Mouse (Mus musculus) forebrain, postnatal 0 days (tissue): ENCODE measurements around the gene 4930432M17Rik. TPM values are rescaled to one million over a fixed set of nuclear protein-coding genes. Genes with fewer than 3 reads are reported as not detected.

Experiments
- ATAC-seq: fragments of 200-750 bp; cut with Nextera tagmentation; 2 replicates; pipeline ENCODE4 v1.8.0; 2017; ENCODE audit warnings: mild to moderate bottlenecking, moderate library complexity
- DNase-seq: peaks from one replicate; pipeline ENCODE4 v3.0.0-alpha.2; 2015
- H3K27ac ChIP-seq: fragments of 300-500 bp; sonication (generic); 2 replicates; pipeline ENCODE4 v1.5.1; 2014; ENCODE audit warnings: low read depth, mild to moderate bottlenecking, antibody characterized with exemption, low read length, moderate library complexity, mixed read lengths
- H3K27me3 ChIP-seq: fragments of 300-500 bp; sonication (generic); 2 replicates; pipeline ENCODE4 v1.6.1; 2014; ENCODE audit warnings: mild to moderate bottlenecking, low read length, mixed read lengths; ENCODE audit not compliant: insufficient read depth
- H3K36me3 ChIP-seq: fragments of 300-500 bp; sonication (generic); 2 replicates; pipeline ENCODE4 v1.6.1; 2014; ENCODE audit warnings: mild to moderate bottlenecking, moderate library complexity; ENCODE audit not compliant: insufficient read depth
- H3K4me1 ChIP-seq: fragments of 300-500 bp; sonication (generic); 2 replicates; pipeline ENCODE4 v1.6.1; 2014; ENCODE audit warnings: antibody characterized with exemption; ENCODE audit not compliant: insufficient read depth
- H3K4me2 ChIP-seq: fragments of 300-500 bp; sonication (generic); 2 replicates; pipeline ENCODE4 v1.6.1; 2014; ENCODE audit warnings: low read depth, mild to moderate bottlenecking, moderate library complexity
- H3K4me3 ChIP-seq: fragments of 300-500 bp; sonication (generic); 2 replicates; pipeline ENCODE4 v1.5.1; 2014; ENCODE audit warnings: low read depth, low read length, mixed read lengths
- H3K9ac ChIP-seq: fragments of 300-500 bp; sonication (generic); 2 replicates; pipeline ENCODE4 v1.6.1; 2014; ENCODE audit warnings: mild to moderate bottlenecking
- H3K9me3 ChIP-seq: fragments of 300-500 bp; sonication (generic); 2 replicates; pipeline ENCODE4 v1.6.1; 2016; ENCODE audit warnings: low read length
- CTCF ChIP-seq: sonication (generic); IDR thresholded peaks from 2 replicates; pipeline ENCODE4 v1.5.1; 2016; ENCODE audit warnings: antibody characterized with exemption, control low read depth, low read depth
- WGBS: fragments of 180-500 bp; shearing (Covaris S2); extraction: QIAGEN DNeasy Blood & Tissue Kit; methylation state at CpG from one replicate; pipeline ENCODE4 v1.1.7; 2014; 5-methylcytosine and 5-hydroxymethylcytosine counted together
- polyA plus RNA-seq: library from polyadenylated mRNA; unstranded; fragments of >200 nt; fragmentation: Nextera tagmentation; extraction: Ambion mirVana; gene quantifications from 2 replicates; pipeline ENCODE4 v1.2.1, GENCODE M21; 2015
- total RNA-seq: library from RNA; depleted of rRNA; stranded (reverse); fragments of >200 nt; gene quantifications from 2 replicates; pipeline ENCODE4 v1.2.3, GENCODE M21; 2014

The 4930432M17Rik gene
- total and polyA plus RNA-seq, 2 experiments from 2014 or later = not detected

DNA sequence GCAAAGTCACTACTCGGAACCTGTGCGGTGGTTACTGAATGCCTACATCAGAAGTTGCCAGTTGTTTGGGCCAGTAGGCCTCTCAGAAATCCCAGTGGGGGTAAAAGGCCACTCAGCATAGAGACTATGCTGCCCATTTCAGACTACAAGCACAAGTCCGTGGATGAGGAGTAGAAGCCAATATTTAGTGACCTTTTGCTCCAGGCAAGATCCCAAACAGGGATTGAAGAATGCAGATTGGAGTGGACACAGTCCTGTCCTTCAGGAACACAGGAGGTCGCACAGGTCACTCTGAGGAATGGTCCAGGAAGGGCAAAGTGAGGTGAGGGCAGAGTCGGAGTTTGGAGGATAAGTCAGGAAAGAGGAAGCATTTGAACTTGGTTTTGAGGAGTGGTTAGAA lies 23.2 kb downstream of the 4930432M17Rik start:
- no peak overlapping the region for H3K4me3 ChIP-seq
- H3K4me2 ChIP-seq = no peak overlapping the region
- no peak overlapping the region for H3K9ac ChIP-seq
- no peak for TF ChIP-seq CTCF
- ATAC-seq (no peak), DNase-seq (no peak)
- H3K9me3 ChIP-seq = no peaks in the 10 kb centered on the region
- H3K36me3 ChIP-seq = no peaks in the 10 kb centered on the region
- WGBS = 90% methylated on average over 5 of the region's 5 CpGs
- H3K4me1 ChIP-seq = no peaks in the 10 kb centered on the region; the same call in 1 of the 2 replicates
- no peaks in the 10 kb centered on the region for H3K27me3 ChIP-seq
- H3K27ac ChIP-seq = no peak overlapping the region

DNA sequence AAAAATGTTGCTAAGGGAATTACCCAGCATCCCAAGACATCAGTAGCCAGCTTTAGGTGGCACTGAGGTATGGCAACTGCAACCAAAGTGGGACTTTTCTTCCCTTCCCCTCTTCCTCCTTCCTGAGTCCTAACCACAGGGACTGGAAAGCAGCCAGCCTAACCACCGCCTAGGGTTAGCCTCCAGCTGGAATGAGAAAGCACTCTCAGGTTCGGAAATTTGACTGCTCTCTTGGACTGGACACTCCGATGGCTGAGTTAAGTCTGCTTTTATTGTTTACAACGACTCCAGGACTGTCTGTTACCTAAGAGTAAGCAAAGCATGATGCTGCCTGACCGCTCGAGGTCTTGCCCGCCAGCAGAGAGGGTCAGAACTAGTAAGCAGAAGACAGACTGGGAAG lies 26.6 kb downstream of the 4930432M17Rik start:
- H3K9me3 ChIP-seq = no peaks in the 10 kb centered on the region
- no peak for DNase-seq
- no peak overlapping the region for H3K4me2 ChIP-seq
- no peak for TF ChIP-seq CTCF
- H3K27ac ChIP-seq = no peak overlapping the region
- peaks cover 22% of the 10 kb centered on the region for H3K4me1 ChIP-seq
- no peaks in the 10 kb centered on the region for H3K27me3 ChIP-seq
- no peaks in the 10 kb centered on the region for H3K36me3 ChIP-seq
- no peak for ATAC-seq
- H3K4me3 ChIP-seq = no peak overlapping the region
- H3K9ac ChIP-seq = no peak overlapping the region
- WGBS = 91% methylated on average over 7 of the region's 7 CpGs

DNA sequence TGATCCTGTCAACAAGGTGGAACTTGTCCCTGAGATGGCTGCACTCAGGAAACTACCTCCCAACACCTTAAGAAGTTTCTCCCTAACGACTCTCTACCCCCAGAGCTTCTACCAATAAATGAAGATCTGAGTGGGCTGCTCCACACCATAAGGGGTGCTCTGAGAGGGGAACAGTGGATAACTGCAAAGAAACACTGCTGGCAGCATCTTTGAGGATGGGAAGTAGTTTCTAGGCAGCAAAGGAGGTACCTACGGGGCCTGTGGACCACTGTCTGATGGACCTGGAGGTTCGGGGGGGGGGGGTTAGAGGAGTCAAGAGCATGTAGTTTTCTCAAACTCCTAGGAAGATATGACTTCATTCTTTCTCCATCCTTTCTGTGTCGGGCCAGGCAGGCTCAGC lies 28.8 kb downstream of the 4930432M17Rik start:
- Histone ChIP-seq H3K36me3 (no peaks in the 10 kb centered on the region), H3K4me2 (no peak overlapping the region), H3K27ac (peak overlapping the region; percentile 90; the same call in 1 of the 2 replicates), H3K9ac (no peak overlapping the region), H3K4me3 (no peak overlapping the region), H3K4me1 (peaks cover 22% of the 10 kb centered on the region), H3K27me3 (no peaks in the 10 kb centered on the region), H3K9me3 (no peaks in the 10 kb centered on the region)
- DNase-seq = no peak
- no peak for ATAC-seq
- TF ChIP-seq CTCF = no peak
- WGBS = 55% methylated on average over 4 of the region's 4 CpGs

DNA sequence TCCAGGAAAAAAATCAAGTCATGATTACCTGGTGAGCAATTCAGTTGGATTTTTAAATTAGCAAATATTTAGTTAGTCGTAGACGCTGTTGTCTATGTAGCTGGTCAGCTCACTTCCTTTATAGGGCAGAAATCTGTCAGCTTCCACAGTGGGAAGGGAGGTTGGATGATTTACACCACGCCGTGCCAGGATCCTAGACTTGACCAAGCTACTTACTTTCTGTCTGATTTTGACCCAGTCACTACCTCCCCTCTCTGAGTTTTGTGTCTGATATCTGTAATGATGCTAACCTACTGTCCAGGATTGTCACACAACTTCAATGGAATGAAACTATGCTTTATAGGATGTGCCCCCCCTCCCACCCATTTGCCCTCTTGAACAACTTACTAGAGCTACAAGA lies 29.3 kb downstream of the 4930432M17Rik start:
- Histone ChIP-seq H3K9me3 (no peaks in the 10 kb centered on the region), H3K27ac (peak overlapping the region; percentile 90), H3K4me1 (peaks cover 22% of the 10 kb centered on the region), H3K4me2 (peak overlapping the region; percentile 26; the same call in 1 of the 2 replicates), H3K36me3 (no peaks in the 10 kb centered on the region), H3K4me3 (no peak overlapping the region), H3K9ac (no peak overlapping the region), H3K27me3 (no peaks in the 10 kb centered on the region)
- no peak for TF ChIP-seq CTCF
- DNase-seq (peak; percentile 16), ATAC-seq (no peak; the same call in 1 of the 2 replicates)
- 33% methylated on average over 4 of the region's 4 CpGs for WGBS

DNA sequence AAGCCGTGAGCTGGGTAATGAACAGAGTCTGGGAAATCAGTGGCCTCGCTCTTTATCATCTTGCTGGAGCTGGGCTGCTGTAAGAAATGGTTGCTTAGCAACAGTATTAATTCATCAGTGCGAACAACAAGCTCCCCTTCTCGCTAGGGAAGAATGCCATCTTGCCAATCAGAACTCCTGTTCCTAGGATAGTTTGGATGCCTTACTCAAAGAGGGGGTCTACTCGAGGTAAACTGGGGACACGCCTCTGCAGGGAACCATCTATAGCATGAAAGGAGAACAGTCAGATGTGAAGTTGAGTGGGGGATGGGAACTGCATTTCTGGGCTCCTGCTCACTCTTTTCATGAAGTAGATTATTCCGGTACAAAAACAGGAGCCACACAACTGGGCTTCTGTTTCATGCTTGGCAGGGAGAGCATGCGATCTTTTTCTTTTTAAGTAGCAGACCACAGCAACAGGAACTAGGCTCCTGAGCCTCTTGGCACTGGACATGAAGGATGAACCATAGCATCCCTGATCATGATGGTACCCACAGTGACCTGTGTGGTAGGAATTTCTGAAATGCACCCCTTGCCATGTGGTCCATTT lies 29.9 kb downstream of the 4930432M17Rik start:
- WGBS = 5% methylated on average over 8 of the region's 8 CpGs
- Histone ChIP-seq H3K4me3 (no peak overlapping the region; the same call in 1 of the 2 replicates), H3K4me1 (peaks cover 22% of the 10 kb centered on the region), H3K9me3 (no peaks in the 10 kb centered on the region), H3K9ac (peak overlapping the region; percentile 15; the same call in 1 of the 2 replicates), H3K27me3 (no peaks in the 10 kb centered on the region), H3K36me3 (no peaks in the 10 kb centered on the region), H3K4me2 (peak overlapping the region; percentile 26), H3K27ac (peak overlapping the region; percentile 90)
- DNase-seq = peak; percentile 90
- TF ChIP-seq CTCF = no peak
- peak; percentile 97 for ATAC-seq

DNA sequence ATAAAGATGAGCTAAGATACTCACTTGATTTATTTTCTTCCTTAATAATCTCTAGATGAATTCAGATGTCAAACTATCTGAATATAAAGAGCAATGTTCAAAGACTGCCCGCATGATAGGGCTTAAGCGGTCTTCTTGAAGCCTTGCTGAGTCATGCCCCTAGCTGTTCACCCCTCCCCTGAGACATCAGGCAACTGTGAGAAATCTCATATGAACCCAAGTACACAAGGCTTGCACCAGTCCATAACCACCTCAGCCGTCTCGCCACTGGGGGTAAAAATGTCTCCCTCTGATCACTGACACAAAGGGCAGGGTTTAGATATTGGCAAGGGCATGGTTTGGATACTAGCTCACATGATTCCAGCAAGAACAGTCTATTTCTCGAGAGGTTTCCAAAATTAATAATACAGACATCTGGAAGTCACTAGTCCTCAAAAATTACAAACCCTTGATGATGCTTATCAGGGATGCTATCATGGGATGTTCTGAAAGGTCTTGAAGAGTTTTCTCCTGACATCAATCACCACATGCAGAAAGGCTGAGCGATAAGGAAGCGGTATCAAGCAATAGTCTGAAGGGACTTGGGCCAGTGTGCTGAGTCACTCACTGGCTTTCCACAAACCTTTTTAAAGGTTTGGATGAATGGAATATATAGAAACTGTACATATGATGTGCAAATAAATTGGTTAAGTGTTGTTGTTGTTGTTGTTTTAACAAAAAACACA lies 32.8 kb downstream of the 4930432M17Rik start:
- Histone ChIP-seq H3K4me1 (peaks cover 22% of the 10 kb centered on the region), H3K4me2 (no peak overlapping the region), H3K9ac (no peak overlapping the region), H3K36me3 (no peaks in the 10 kb centered on the region), H3K9me3 (no peaks in the 10 kb centered on the region), H3K27me3 (no peaks in the 10 kb centered on the region), H3K4me3 (no peak overlapping the region), H3K27ac (no peak overlapping the region)
- no peak for TF ChIP-seq CTCF
- 92% methylated on average over 7 of the region's 7 CpGs for WGBS
- DNase-seq (no peak), ATAC-seq (no peak)

DNA sequence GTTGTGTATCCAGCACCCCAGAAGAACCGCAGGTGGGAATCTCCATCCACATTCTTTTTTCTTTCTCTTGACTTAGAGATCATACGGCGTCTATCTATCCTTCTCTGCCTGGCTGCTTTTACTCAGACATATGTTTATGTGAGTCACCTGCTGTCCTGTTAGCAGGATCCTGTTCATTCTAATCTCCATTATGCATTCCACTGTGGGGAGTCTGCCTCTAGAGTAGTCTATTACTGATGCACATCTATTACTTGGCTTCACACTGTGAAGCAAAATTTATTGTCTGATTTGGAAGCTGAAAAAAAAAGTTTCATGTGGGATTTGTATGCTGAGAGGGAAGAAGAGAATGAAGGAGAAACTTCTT lies 33.3 kb downstream of the 4930432M17Rik start:
- Histone ChIP-seq H3K4me3 (no peak overlapping the region), H3K4me2 (no peak overlapping the region), H3K9me3 (no peaks in the 10 kb centered on the region), H3K9ac (no peak overlapping the region), H3K4me1 (peaks cover 22% of the 10 kb centered on the region), H3K27ac (no peak overlapping the region), H3K27me3 (no peaks in the 10 kb centered on the region), H3K36me3 (no peaks in the 10 kb centered on the region)
- no peak for ATAC-seq
- DNase-seq = no peak
- WGBS = 64% methylated on average over 3 of the region's 3 CpGs
- no peak for TF ChIP-seq CTCF
